Mouse (Mus musculus) thymus, adult 2 months (tissue): Measurements from ENCODE around the gene Il9r.

ENCODE experiments used
- CTCF ChIP-seq: fragments of 200-500 bp; IDR thresholded peaks from 2 replicates; pipeline ENCODE4 v1.5.1; 2012; ENCODE audit warnings: mild to moderate bottlenecking, control low read depth, low read length, moderate library complexity, borderline replicate concordance; ENCODE audit not compliant: control insufficient read depth, poor library complexity, insufficient read depth; ENCODE audit errors: extremely low read depth
- POLR2A ChIP-seq: fragments of 200-500 bp; IDR thresholded peaks from 2 replicates; pipeline ENCODE4 v1.6.1; 2012; ENCODE audit warnings: mild to moderate bottlenecking, low read length, control low read depth, moderate library complexity; ENCODE audit not compliant: control insufficient read depth, poor library complexity, insufficient read depth; ENCODE audit errors: extremely low read depth

GRCm38 (mm10) chr11:32243205-32243955, 43.3 kb upstream of the Il9r start:
- TF ChIP-seq POLR2A = no peak
- TF ChIP-seq CTCF = no peak
